Comparison of ENCODE assay signal across 10 mouse cellular contexts in genomic region chr5:114611968-114612608, GRCm38 (mm10). TPM values are rescaled to one million over a fixed set of nuclear protein-coding genes. Genes with fewer than 3 reads are reported as not detected.
DNase-seq lines count a peak whose midpoint lies in the region; ATAC-seq and TF ChIP-seq lines count a peak whose summit lies in the region.
"Had no signal": no experiment of that assay in that cellular context is flagged by ENCODE, and none has a peak within 500 bp of the region (broad histone marks: within the 10 kb centered on the region; RNA-seq: fewer than 3 reads in every experiment).

No protein-coding gene starts in this region.

- in situ Hi-C loops in ES-E14 (cut with MboI; ENCODE audit: low sequenced_read_pairs in 2 of 2, unreplicated experiment in 2 of 2) = no loop called here

- no peak for DNase-seq in kidney, adult 2 months
- peak; percentile 66 for DNase-seq in ES-E14 (ENCODE audit: low read depth, low spot score)
- DNase-seq in limb, embryonic 14.5 days (ENCODE audit: low spot score) = peak; percentile 57

- H3K4me3 ChIP-seq in kidney, adult 2 months (ENCODE audit: insufficient read depth, low read depth, low read length) = no peak overlapping the region
- H3K4me3 ChIP-seq in kidney, embryonic 15.5 days (replicated peaks) = no peak overlapping the region
- no peak overlapping the region for H3K4me3 ChIP-seq in C2C12 (ENCODE audit: insufficient read depth, poor library complexity, severe bottlenecking)
- H3K4me3 ChIP-seq in ES-E14 (ENCODE audit: insufficient read depth in 1 of 2, low read depth in 1 of 2, low read length in 2 of 2, poor library complexity in 1 of 2, severe bottlenecking in 1 of 2) = peak overlapping the region; percentile 52
- H3K4me3 ChIP-seq in limb, embryonic 14.5 days (replicated peaks; ENCODE audit: low read length) = no peak overlapping the region
- H3K4me3 ChIP-seq in hindbrain, embryonic 16.5 days (ENCODE audit: low read length) = no peak overlapping the region
- H3K4me3 ChIP-seq: embryonic facial prominence, embryonic 15.5 days; liver, embryonic 15.5 days; stomach, embryonic 15.5 days had no signal

- no peaks in the 10 kb centered on the region for H3K9me3 ChIP-seq in kidney, embryonic 15.5 days (replicated peaks)
- H3K9me3 ChIP-seq in ES-E14 (ENCODE audit: control insufficient read depth, insufficient read depth, low read depth, low read length) = no peaks in the 10 kb centered on the region
- H3K9me3 ChIP-seq in limb, embryonic 14.5 days (ENCODE audit: control insufficient read depth, low read length) = no peaks in the 10 kb centered on the region
- no peaks in the 10 kb centered on the region for H3K9me3 ChIP-seq in hindbrain, embryonic 16.5 days (ENCODE audit: control insufficient read depth, low read length)
- H3K9me3 ChIP-seq: embryonic facial prominence, embryonic 15.5 days; liver, embryonic 15.5 days; stomach, embryonic 15.5 days had no signal

- no peak overlapping the region for H3K9ac ChIP-seq in kidney, embryonic 15.5 days
- H3K9ac ChIP-seq in ES-E14 (ENCODE audit: insufficient read depth, low read depth, low read length, poor library complexity, severe bottlenecking) = 0 out of 2 replicates have a peak overlapping the region, but pooled peaks have one; percentile 27
- no peak overlapping the region for H3K9ac ChIP-seq in limb, embryonic 14.5 days (ENCODE audit: low read depth, low read length, severe bottlenecking)
- no peak overlapping the region for H3K9ac ChIP-seq in hindbrain, embryonic 16.5 days (ENCODE audit: low read depth, low read length)
- H3K9ac ChIP-seq: embryonic facial prominence, embryonic 15.5 days; liver, embryonic 15.5 days; stomach, embryonic 15.5 days had no signal

- TF ChIP-seq POLR2A in kidney, adult 2 months (IDR thresholded peaks at IDR 0.05; ENCODE audit: low read depth, low read length) = no peak
- no peak for TF ChIP-seq POLR2A in limb, embryonic 14.5 days (IDR thresholded peaks at IDR 0.05; ENCODE audit: borderline replicate concordance, extremely low read depth, insufficient read depth, insufficient read length)

- no peak overlapping the region for H3K4me2 ChIP-seq in kidney, embryonic 15.5 days
- no peak overlapping the region for H3K4me2 ChIP-seq in limb, embryonic 14.5 days (replicated peaks; ENCODE audit: low read depth, low read length, severe bottlenecking)
- no peak overlapping the region for H3K4me2 ChIP-seq in hindbrain, embryonic 16.5 days (ENCODE audit: low read length)
- H3K4me2 ChIP-seq: embryonic facial prominence, embryonic 15.5 days; liver, embryonic 15.5 days; stomach, embryonic 15.5 days had no signal

- H3K27ac ChIP-seq in kidney, adult 2 months (ENCODE audit: insufficient read depth, low read depth, low read length) = no peak overlapping the region
- H3K27ac ChIP-seq in kidney, embryonic 15.5 days = no peak overlapping the region
- H3K27ac ChIP-seq in ES-E14 (ENCODE audit: insufficient read depth, low read depth, low read length, poor library complexity, severe bottlenecking) = no peak overlapping the region
- no peak overlapping the region for H3K27ac ChIP-seq in limb, embryonic 14.5 days (replicated peaks; ENCODE audit: low read depth, low read length)
- no peak overlapping the region for H3K27ac ChIP-seq in hindbrain, embryonic 16.5 days (ENCODE audit: low read depth, low read length)
- H3K27ac ChIP-seq: embryonic facial prominence, embryonic 15.5 days; liver, embryonic 15.5 days; stomach, embryonic 15.5 days had no signal

- H3K36me3 ChIP-seq in kidney, adult 2 months (ENCODE audit: control insufficient read depth, insufficient read depth, low read length) = no peaks in the 10 kb centered on the region
- H3K36me3 ChIP-seq in kidney, embryonic 15.5 days = peaks cover 15% of the 10 kb centered on the region
- H3K36me3 ChIP-seq in C2C12 (ENCODE audit: control insufficient read depth, insufficient read depth) (no peaks in the 10 kb centered on the region), ES-E14 (ENCODE audit: control insufficient read depth, insufficient read depth, low read length, poor library complexity, severe bottlenecking) (no peaks in the 10 kb centered on the region)
- no peaks in the 10 kb centered on the region for H3K36me3 ChIP-seq in limb, embryonic 14.5 days (ENCODE audit: control insufficient read depth, insufficient read depth, low read length)
- H3K36me3 ChIP-seq in hindbrain, embryonic 16.5 days (ENCODE audit: control insufficient read depth, insufficient read depth, low read length) = peaks cover 9% of the 10 kb centered on the region
- H3K36me3 ChIP-seq: embryonic facial prominence, embryonic 15.5 days; stomach, embryonic 15.5 days had no signal

- TF ChIP-seq CTCF in kidney, adult 2 months (conservative IDR thresholded peaks at IDR 0.05; ENCODE audit: insufficient read depth, insufficient read length, low read depth, low read length) = peak; percentile 55
- peak; percentile 6 for TF ChIP-seq CTCF in C2C12 (IDR thresholded peaks at IDR 0.05; ENCODE audit: control insufficient read depth, insufficient read depth, insufficient read length)

- H3K79me3 ChIP-seq in C2C12 (ENCODE audit: low read depth) = no peaks in the 10 kb centered on the region

- H3K4me1 ChIP-seq in kidney, adult 2 months (ENCODE audit: control insufficient read depth, insufficient read depth, low read length) = peaks cover 7% of the 10 kb centered on the region; the same call in 1 of the 2 replicates
- peaks cover 27% of the 10 kb centered on the region for H3K4me1 ChIP-seq in kidney, embryonic 15.5 days
- peaks cover 0 to 22% of the 10 kb centered on the region in 2 experiments; a peak in 2 of 4 replicates for H3K4me1 ChIP-seq in ES-E14 (ENCODE audit: control insufficient read depth in 2 of 2, insufficient read depth in 2 of 2, low read length in 2 of 2, poor library complexity in 1 of 2)
- peaks cover 22% of the 10 kb centered on the region for H3K4me1 ChIP-seq in limb, embryonic 14.5 days (ENCODE audit: control insufficient read depth, insufficient read depth, low read length)
- H3K4me1 ChIP-seq in hindbrain, embryonic 16.5 days (ENCODE audit: control insufficient read depth, insufficient read depth, low read depth, low read length) = peaks cover 23% of the 10 kb centered on the region

- no peak overlapping the region for H3ac ChIP-seq in C2C12 (ENCODE audit: control insufficient read depth, insufficient read length, low read depth)

- no peak for ATAC-seq in kidney, embryonic 15.5 days (replicated peaks; ENCODE audit: low FRiP score)
- no peak for ATAC-seq in limb, embryonic 14.5 days (ENCODE audit: low FRiP score, low read depth)
- no peak for ATAC-seq in megakaryocyte, adult 5-6 weeks (ENCODE audit: poor library complexity, severe bottlenecking)
- ATAC-seq in hindbrain, embryonic 16.5 days = no peak

- H3K79me2 ChIP-seq in C2C12 (ENCODE audit: control insufficient read depth, insufficient read depth) = no peaks in the 10 kb centered on the region

- WGBS in kidney, adult 2 months = 74% methylated on average over 25 of the region's 25 CpGs
- 71% methylated on average over 25 of the region's 25 CpGs for WGBS in kidney, embryonic 15.5 days
- WGBS in limb, embryonic 14.5 days = 62% methylated on average over 23 of the region's 25 CpGs
- 62% methylated on average over 25 of the region's 25 CpGs for WGBS in hindbrain, embryonic 16.5 days

- no peaks in the 10 kb centered on the region for H3K27me3 ChIP-seq in kidney, adult 2 months (replicated peaks; ENCODE audit: control insufficient read depth, insufficient read depth, low read length)
- 0 out of 2 replicates have a peak, but pooled peaks cover 3% of the 10 kb centered on the region for H3K27me3 ChIP-seq in kidney, embryonic 15.5 days
- peaks cover 65% of the 10 kb centered on the region for H3K27me3 ChIP-seq in C2C12 (ENCODE audit: control insufficient read depth, insufficient read depth, insufficient read length)
- H3K27me3 ChIP-seq in limb, embryonic 14.5 days (ENCODE audit: control insufficient read depth, insufficient read depth, low read length) = 0 out of 2 replicates have a peak, but pooled peaks cover 5% of the 10 kb centered on the region
- H3K27me3 ChIP-seq in hindbrain, embryonic 16.5 days (replicated peaks; ENCODE audit: control insufficient read depth, insufficient read depth, low read length) = no peaks in the 10 kb centered on the region
- H3K27me3 ChIP-seq: stomach, embryonic 15.5 days had no signal

TF ChIP-seq in C2C12, 6 proteins besides CTCF, POLR2A, EP300 and RAD21 (continues in another document):
- TF ChIP-seq USF1 (IDR thresholded peaks at IDR 0.05; ENCODE audit: low read depth) (no peak), CEBPB (IDR thresholded peaks at IDR 0.05; ENCODE audit: low read depth) (no peak), MYOD1 (IDR thresholded peaks at IDR 0.05; ENCODE audit: control insufficient read depth, insufficient read length, low read depth) (no peak), FOSL1 (IDR thresholded peaks at IDR 0.05; ENCODE audit: insufficient read depth, low read length, poor library complexity, severe bottlenecking) (no peak)

TF ChIP-seq in ES-E14, 5 proteins besides CTCF, POLR2A, EP300 and RAD21:
- TF ChIP-seq CHD2 (IDR thresholded peaks at IDR 0.05; ENCODE audit: low read depth, low read length) = no peak
- no peak for TF ChIP-seq ZC3H11A (IDR thresholded peaks at IDR 0.05; ENCODE audit: borderline replicate concordance, low read depth, low read length)
- TF ChIP-seq MAFK (IDR thresholded peaks at IDR 0.05; ENCODE audit: insufficient read depth, low read depth, low read length) = no peak
- TF ChIP-seq ZNF384 (IDR thresholded peaks at IDR 0.05; ENCODE audit: low read depth, low read length) = no peak
- TF ChIP-seq HCFC1 (IDR thresholded peaks at IDR 0.05; ENCODE audit: borderline replicate concordance, insufficient read depth, low read length) = no peak
TF ChIP-seq in ES-E14: peak in this region for 0.

RNA-seq across cellular contexts. Expression of gene Fam222a, which starts 44.3 kb away (rescaled TPM):
- polyA plus RNA-seq in kidney, adult 2 months (2012; rRNA removed) = 4.9 and 5.5 TPM in 2 replicates
- polyA plus RNA-seq in kidney, embryonic 15.5 days (2015; fragmentation: Nextera tagmentation; extraction: Ambion mirVana) = 4.4 and 4.7 TPM in 2 replicates
- polyA plus RNA-seq in C2C12 (2012; fragmentation: generic; extraction: Trizol) = 0.06 TPM
- 1.2 and 2.2 TPM in 2 replicates for total RNA-seq in ES-E14 (2012; rRNA removed)
- 1.5 and 2.2 TPM in 2 replicates for polyA plus RNA-seq in limb, embryonic 14.5 days (2012; rRNA removed)
- 0.86 and 1.1 TPM in 2 replicates for polyA plus RNA-seq in limb, embryonic 14.5 days (2014; fragmentation: Nextera tagmentation; extraction: Ambion mirVana)
- total RNA-seq in megakaryocyte, adult 5-6 weeks (2015) = 0.16 and 0.22 TPM in 2 replicates
- total RNA-seq in megakaryocyte, adult 5-6 weeks (2017) = 0.11 and 0.69 TPM in 2 replicates
- polyA plus RNA-seq in hindbrain, embryonic 16.5 days (2015; fragmentation: Nextera tagmentation; extraction: Ambion mirVana) = 4.7 and 4.9 TPM in 2 replicates

RNA-seq across cellular contexts. Expression of gene Trpv4, which starts 46.1 kb away (rescaled TPM):
- polyA plus RNA-seq in kidney, adult 2 months (2012; rRNA removed) = 127 and 164 TPM in 2 replicates
- polyA plus RNA-seq in kidney, embryonic 15.5 days (2015; fragmentation: Nextera tagmentation; extraction: Ambion mirVana) = 21.8 and 23.4 TPM in 2 replicates
- 0.55 TPM for polyA plus RNA-seq in C2C12 (2012; fragmentation: generic; extraction: Trizol)
- total RNA-seq in ES-E14 (2012; rRNA removed) = 1.4 and 3.5 TPM in 2 replicates
- 44.9 and 68.2 TPM in 2 replicates for polyA plus RNA-seq in limb, embryonic 14.5 days (2012; rRNA removed)
- polyA plus RNA-seq in limb, embryonic 14.5 days (2014; fragmentation: Nextera tagmentation; extraction: Ambion mirVana) = 12.9 TPM in 2 replicates
- total RNA-seq in megakaryocyte, adult 5-6 weeks (2015) = 1.5 TPM in 2 replicates
- total RNA-seq in megakaryocyte, adult 5-6 weeks (2017) = 0.94 and 1.8 TPM in 2 replicates
- polyA plus RNA-seq in hindbrain, embryonic 16.5 days (2015; fragmentation: Nextera tagmentation; extraction: Ambion mirVana) = 2.3 and 3.0 TPM in 2 replicates

Comparison
In these comparisons a context has a peak if more than half of its experiments do, and no peak if none do; other contexts are left out.
1. H3K4me3 ChIP-seq: peak in ES-E14 (2 of 2); none in kidney, adult 2 months (single experiment), kidney, embryonic 15.5 days (single experiment), C2C12 (single experiment), limb, embryonic 14.5 days (single experiment) and hindbrain, embryonic 16.5 days (single experiment).